Mouse (Mus musculus) limb, embryonic 11.5 days (tissue): ENCODE measurements around the gene Exoc5. TPM values are rescaled to one million over a fixed set of nuclear protein-coding genes. Genes with fewer than 3 reads are reported as not detected.

ENCODE experiments used
- ATAC-seq: fragments of 200-750 bp; cut with Nextera tagmentation; 2 replicates; pipeline ENCODE4 v1.8.0; 2017; ENCODE audit warnings: low read depth; ENCODE audit not compliant: insufficient number of reproducible peaks, low FRiP score, low TSS enrichment
- DNase-seq: peaks from one replicate; pipeline ENCODE4 v3.0.0-alpha.2; 2015; ENCODE audit warnings: low spot score
- H3K27ac ChIP-seq: fragments of 300-500 bp; sonication (generic); replicated peaks from 2 replicates; pipeline ENCODE4 v1.5.1; 2014; ENCODE audit warnings: low read depth, mild to moderate bottlenecking, low read length
- H3K27me3 ChIP-seq: fragments of 300-500 bp; sonication (generic); 2 replicates; pipeline ENCODE4 v1.6.1; 2014; ENCODE audit warnings: mild to moderate bottlenecking, low read length, mixed read lengths; ENCODE audit not compliant: control insufficient read depth, insufficient read depth
- H3K36me3 ChIP-seq: fragments of 300-500 bp; sonication (generic); 2 replicates; pipeline ENCODE4 v1.6.1; 2014; ENCODE audit warnings: mild to moderate bottlenecking, low read length, moderate library complexity, mixed read lengths; ENCODE audit not compliant: control insufficient read depth, insufficient read depth
- H3K4me1 ChIP-seq: fragments of 300-500 bp; sonication (generic); 2 replicates; pipeline ENCODE4 v1.6.1; 2014; ENCODE audit warnings: low read length, mixed read lengths; ENCODE audit not compliant: control insufficient read depth, insufficient read depth
- H3K4me2 ChIP-seq: fragments of 300-500 bp; sonication (generic); 2 replicates; pipeline ENCODE4 v1.6.1; 2014; ENCODE audit warnings: low read depth, mild to moderate bottlenecking, moderate library complexity; ENCODE audit not compliant: severe bottlenecking
- H3K4me3 ChIP-seq: fragments of 300-500 bp; sonication (generic); 2 replicates; pipeline ENCODE4 v1.5.1; 2014; ENCODE audit warnings: low read depth, low read length
- H3K9ac ChIP-seq: fragments of 300-500 bp; sonication (generic); 2 replicates; pipeline ENCODE4 v1.6.1; 2014; ENCODE audit warnings: mild to moderate bottlenecking, low read length
- H3K9me3 ChIP-seq: fragments of 300-500 bp; sonication (generic); 2 replicates; pipeline ENCODE4 v1.6.1; 2016; ENCODE audit warnings: low read length; ENCODE audit not compliant: control insufficient read depth
- WGBS: fragments of 180-500 bp; shearing (Covaris S2); extraction: QIAGEN DNeasy Blood & Tissue Kit; methylation state at CpG from one replicate; pipeline ENCODE4 v1.1.7; 2014; 5-methylcytosine and 5-hydroxymethylcytosine counted together
- polyA plus RNA-seq: library from polyadenylated mRNA; unstranded; fragments of >200 nt; fragmentation: Nextera tagmentation; extraction: Ambion mirVana; gene quantifications from 2 replicates; pipeline ENCODE4 v1.2.1, GENCODE M21; 2014

The Exoc5 gene
- polyA plus RNA-seq, 1 experiment from 2014 or later, result 63.7 TPM

DNA sequence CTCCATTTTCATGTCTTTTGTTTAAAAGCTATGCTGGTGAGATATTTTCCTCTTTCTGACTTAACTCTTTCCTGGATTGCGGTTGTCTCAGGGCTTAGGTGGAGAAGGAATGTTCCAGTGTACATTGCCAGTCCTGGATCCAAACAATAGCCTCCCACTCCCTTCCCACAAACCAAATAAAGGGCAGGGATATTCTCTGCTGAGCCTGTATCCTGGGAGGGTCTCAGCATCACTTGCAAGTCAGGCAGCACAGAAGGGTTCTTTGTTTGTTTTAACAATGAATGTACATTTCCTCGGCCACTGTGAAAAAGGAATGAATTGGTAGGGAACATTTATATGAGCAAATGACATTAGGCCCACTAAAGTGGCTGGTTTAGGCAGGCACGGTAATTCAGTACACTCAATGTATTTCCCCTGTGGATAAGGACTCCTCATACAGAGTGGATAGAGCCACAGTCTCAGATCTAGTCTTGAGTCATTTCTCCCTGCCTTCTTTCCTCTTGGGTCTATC, 74.3 kb downstream of the Exoc5 start:
- Histone ChIP-seq H3K27me3 (no peaks in the 10 kb centered on the region), H3K27ac (no peak overlapping the region), H3K9ac (no peak overlapping the region), H3K4me2 (no peak overlapping the region), H3K9me3 (no peaks in the 10 kb centered on the region), H3K36me3 (no peaks in the 10 kb centered on the region), H3K4me3 (no peak overlapping the region), H3K4me1 (no peaks in the 10 kb centered on the region)
- WGBS, result 73% methylated on average over 3 of the region's 3 CpGs
- no peak for ATAC-seq
- DNase-seq, result no peak

DNA sequence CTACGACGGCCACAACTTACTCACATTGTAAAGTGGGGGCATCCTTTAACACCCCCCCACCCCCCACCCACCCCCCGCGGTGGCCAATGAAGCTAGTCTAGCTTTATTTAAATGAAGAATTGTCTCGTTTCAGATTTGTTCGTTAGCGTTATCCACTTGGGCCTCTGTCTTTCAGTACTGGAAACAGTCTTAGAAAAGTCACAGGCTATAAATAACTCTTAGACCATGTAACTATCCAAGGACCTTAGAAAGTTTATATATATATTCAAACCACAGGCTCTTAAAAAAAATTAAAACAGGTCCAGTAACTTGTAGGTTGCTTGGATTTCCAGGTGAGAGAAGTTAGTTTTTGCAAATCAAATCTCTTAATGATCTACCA, 75.3 kb downstream of the Exoc5 start:
- Histone ChIP-seq H3K9me3 (no peaks in the 10 kb centered on the region), H3K27ac (no peak overlapping the region), H3K9ac (peak overlapping the region; percentile 37; the same call in 1 of the 2 replicates), H3K27me3 (no peaks in the 10 kb centered on the region), H3K36me3 (no peaks in the 10 kb centered on the region), H3K4me3 (no peak overlapping the region), H3K4me1 (no peaks in the 10 kb centered on the region), H3K4me2 (peak overlapping the region; percentile 32; the same call in 1 of the 2 replicates)
- no peak for DNase-seq
- ATAC-seq, result no peak
- WGBS, result 6% methylated on average over 7 of the region's 7 CpGs

- H3K4me1 ChIP-seq, result no peaks in the 10 kb centered on the region
- 19% methylated on average over 17 of the region's 17 CpGs for WGBS
- DNase-seq (peak; percentile 77), ATAC-seq (peak; percentile 35; the same call in 1 of the 2 replicates)
- peak overlapping the region; percentile 37; the same call in 1 of the 2 replicates for H3K9ac ChIP-seq
- H3K9me3 ChIP-seq, result no peaks in the 10 kb centered on the region
- H3K27me3 ChIP-seq, result no peaks in the 10 kb centered on the region
- peak overlapping the region; percentile 32; the same call in 1 of the 2 replicates for H3K4me2 ChIP-seq
- H3K36me3 ChIP-seq, result no peaks in the 10 kb centered on the region
- H3K27ac ChIP-seq, result no peak overlapping the region
- no peak overlapping the region for H3K4me3 ChIP-seq
Measured at GRCm38 (mm10) chr14:48990471-48991143, 75.8 kb downstream of the Exoc5 start.

DNA sequence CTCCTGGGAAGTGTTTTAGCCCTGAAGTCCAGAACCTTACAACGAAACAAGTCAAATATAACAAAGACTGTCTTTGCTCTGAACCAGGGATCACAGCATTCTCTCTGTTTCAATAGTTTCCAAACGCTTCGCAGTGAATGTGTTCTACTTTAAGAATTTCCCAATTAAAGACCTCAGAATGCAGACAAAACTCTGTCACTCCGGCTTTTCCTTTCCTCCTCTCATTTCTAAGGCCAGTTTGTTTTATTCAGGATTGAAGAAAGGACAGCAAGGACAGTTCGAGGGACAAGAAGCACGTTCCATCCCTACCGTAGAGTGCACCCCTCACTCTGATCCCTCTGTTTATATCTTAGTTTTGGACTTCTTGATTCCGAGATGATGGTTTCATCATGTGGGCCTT, 76.6 kb downstream of the Exoc5 start:
- Histone ChIP-seq H3K4me3 (no peak overlapping the region), H3K9ac (no peak overlapping the region), H3K27me3 (no peaks in the 10 kb centered on the region), H3K27ac (no peak overlapping the region), H3K4me1 (no peaks in the 10 kb centered on the region), H3K4me2 (no peak overlapping the region), H3K9me3 (no peaks in the 10 kb centered on the region), H3K36me3 (no peaks in the 10 kb centered on the region)
- no peak for ATAC-seq
- no peak for DNase-seq
- whole genome bisulfite sequencing, result 86% methylated on average over 8 of the region's 8 CpGs

DNA sequence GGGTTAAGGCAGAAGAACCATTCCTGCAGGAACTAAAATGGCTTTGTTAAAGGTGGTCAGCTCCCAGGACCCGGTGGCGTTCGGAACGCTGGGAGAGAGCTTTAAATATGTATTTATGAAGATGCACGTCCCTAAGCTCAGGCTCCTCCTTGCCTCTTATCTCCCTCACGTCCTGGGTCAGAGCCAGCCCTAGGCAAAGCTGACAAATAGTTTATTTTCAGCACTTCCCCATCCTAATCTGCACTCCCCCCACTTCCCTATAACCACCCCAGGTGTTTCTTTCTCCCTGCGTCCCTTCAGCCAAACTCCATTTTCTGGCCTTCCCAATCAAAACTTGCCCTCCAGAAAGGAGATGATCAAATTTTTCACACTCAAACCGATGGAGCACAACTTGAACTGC, 80.2 kb downstream of the Exoc5 start:
- Histone ChIP-seq H3K4me3 (no peak overlapping the region), H3K4me2 (no peak overlapping the region), H3K36me3 (no peaks in the 10 kb centered on the region), H3K27ac (no peak overlapping the region), H3K9me3 (no peaks in the 10 kb centered on the region), H3K9ac (no peak overlapping the region), H3K27me3 (no peaks in the 10 kb centered on the region), H3K4me1 (no peaks in the 10 kb centered on the region)
- ATAC-seq, result no peak
- DNase-seq, result no peak
- 71% methylated on average over 8 of the region's 8 CpGs for WGBS

GRCm38 (mm10) chr14:48985673-48986072, 80.8 kb downstream of the Exoc5 start:
- ATAC-seq, result no peak

GRCm38 (mm10) chr14:48978971-48979388, 87.5 kb downstream of the Exoc5 start:
- no peak overlapping the region for H3K4me2 ChIP-seq
- no peak overlapping the region for H3K27ac ChIP-seq
- no peaks in the 10 kb centered on the region for H3K4me1 ChIP-seq
- H3K9me3 ChIP-seq, result no peaks in the 10 kb centered on the region
- no peaks in the 10 kb centered on the region for H3K27me3 ChIP-seq
- no peak overlapping the region for H3K4me3 ChIP-seq
- WGBS, result 79% methylated on average over 3 of the region's 3 CpGs
- ATAC-seq, result no peak
- no peak for DNase-seq
- H3K9ac ChIP-seq, result no peak overlapping the region
- no peaks in the 10 kb centered on the region for H3K36me3 ChIP-seq

More at GRCm38 (mm10) chr14:48985673-48986072, 80.8 kb downstream of the Exoc5 start:
- Histone ChIP-seq H3K9me3 (no peaks in the 10 kb centered on the region), H3K36me3 (no peaks in the 10 kb centered on the region), H3K4me3 (no peak overlapping the region), H3K4me2 (no peak overlapping the region), H3K27me3 (no peaks in the 10 kb centered on the region), H3K4me1 (no peaks in the 10 kb centered on the region), H3K27ac (no peak overlapping the region), H3K9ac (no peak overlapping the region)
- WGBS, result 47% methylated on average over 10 of the region's 10 CpGs
- DNase-seq, result peak; percentile 57

DNA sequence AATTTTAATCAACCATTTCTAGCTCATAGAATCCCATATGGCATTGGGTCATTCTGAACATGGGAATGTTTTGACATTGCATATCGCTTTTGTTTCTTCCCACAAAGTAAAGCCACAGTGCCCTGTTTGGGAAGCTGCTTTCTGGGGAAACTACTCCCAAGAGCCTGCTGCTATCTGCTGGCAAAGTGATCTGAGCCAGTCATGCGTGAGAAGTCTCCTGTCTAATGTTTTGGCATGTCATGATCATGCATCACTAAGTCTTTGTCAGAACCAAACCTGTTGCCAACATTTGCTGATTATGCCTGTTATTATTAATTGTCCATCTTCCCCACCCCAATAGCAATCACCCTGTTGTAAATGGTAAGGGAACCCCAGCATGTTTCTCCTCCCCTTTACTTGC, 94.9 kb downstream of the Exoc5 start:
- H3K9me3 ChIP-seq, result no peaks in the 10 kb centered on the region
- H3K9ac ChIP-seq, result no peak overlapping the region
- H3K4me3 ChIP-seq, result no peak overlapping the region
- no peak overlapping the region for H3K4me2 ChIP-seq
- ATAC-seq, result no peak
- 89% methylated on average over 2 of the region's 2 CpGs for WGBS
- no peaks in the 10 kb centered on the region for H3K36me3 ChIP-seq
- H3K27me3 ChIP-seq, result no peaks in the 10 kb centered on the region
- no peaks in the 10 kb centered on the region for H3K4me1 ChIP-seq
- H3K27ac ChIP-seq, result no peak overlapping the region
- no peak for DNase-seq
